Mouse (Mus musculus): ENCODE data around the gene Gm4064. TPM values are rescaled to one million over a fixed set of nuclear protein-coding genes. Genes with fewer than 3 reads are reported as not detected.
"Not testable (repeated sequence)": the region's sequence is repeated elsewhere in the genome, so short reads cannot be mapped to it uniquely, and the experiment has no call there.

Gm4064 gene
- polyA plus RNA-seq (2015; fragmentation: Nextera tagmentation; extraction: Ambion mirVana), result not detected in 2 replicates

- not testable (repeated sequence) for H3K9ac ChIP-seq; H3K9me3 ChIP-seq; H3K4me1 ChIP-seq; H3K4me3 ChIP-seq; H3K4me2 ChIP-seq; ATAC-seq (ENCODE audit: borderline replicate concordance, extremely low read depth, low FRiP score, low TSS enrichment); H3K36me3 ChIP-seq; H3K27ac ChIP-seq; H3K27me3 ChIP-seq
- WGBS, result no CpG with 5 or more reads among the region's 8 CpGs
Observed at GRCm38 (mm10) chrY:2796105-2796504, at the start of gene Gm4064. Gm4064 (minus strand) TSS chrY:2796205.

- H3K9ac ChIP-seq; H3K4me2 ChIP-seq; H3K36me3 ChIP-seq; H3K9me3 ChIP-seq; ATAC-seq (ENCODE audit: borderline replicate concordance, extremely low read depth, low FRiP score, low TSS enrichment); H3K27ac ChIP-seq; H3K4me3 ChIP-seq; H3K27me3 ChIP-seq; H3K4me1 ChIP-seq: not testable (repeated sequence)
- WGBS, result no CpG with 5 or more reads among the region's 9 CpGs
Observed at GRCm38 (mm10) chrY:2830380-2830779, 34.4 kb upstream of the Gm4064 start, which contains the start of the genes Rbmy and Gm10256. Rbmy (plus strand) TSS chrY:2830680. Gm10256 (plus strand) TSS chrY:2830699.

Other genes with a start within 250 kb of the Gm4064 start
- gene H2al2c, start 197.1 kb downstream of the Gm4064 start, polyA plus RNA-seq (2015; fragmentation: Nextera tagmentation; extraction: Ambion mirVana), result not detected in 2 replicates
- not detected in 2 replicates for gene Sry, start 132.5 kb downstream of the Gm4064 start, polyA plus RNA-seq (2015; fragmentation: Nextera tagmentation; extraction: Ambion mirVana)
- gene H2al2b, start 75.5 kb downstream of the Gm4064 start, polyA plus RNA-seq (2015; fragmentation: Nextera tagmentation; extraction: Ambion mirVana), result not detected in 2 replicates
- gene Rbmy, start 34.5 kb upstream of the Gm4064 start, polyA plus RNA-seq (2015; fragmentation: Nextera tagmentation; extraction: Ambion mirVana), result not detected in 2 replicates
- not detected in 2 replicates for gene Gm10256, start 34.5 kb upstream of the Gm4064 start, polyA plus RNA-seq (2015; fragmentation: Nextera tagmentation; extraction: Ambion mirVana)
- not detected in 2 replicates for gene Gm10352, start 104.8 kb upstream of the Gm4064 start, polyA plus RNA-seq (2015; fragmentation: Nextera tagmentation; extraction: Ambion mirVana)
- gene Gm29289, start 136.4 kb upstream of the Gm4064 start, polyA plus RNA-seq (2015; fragmentation: Nextera tagmentation; extraction: Ambion mirVana), result not detected in 2 replicates